Comparison of ENCODE assay signal across 1 mouse cellular context in the genomic region with DNA sequence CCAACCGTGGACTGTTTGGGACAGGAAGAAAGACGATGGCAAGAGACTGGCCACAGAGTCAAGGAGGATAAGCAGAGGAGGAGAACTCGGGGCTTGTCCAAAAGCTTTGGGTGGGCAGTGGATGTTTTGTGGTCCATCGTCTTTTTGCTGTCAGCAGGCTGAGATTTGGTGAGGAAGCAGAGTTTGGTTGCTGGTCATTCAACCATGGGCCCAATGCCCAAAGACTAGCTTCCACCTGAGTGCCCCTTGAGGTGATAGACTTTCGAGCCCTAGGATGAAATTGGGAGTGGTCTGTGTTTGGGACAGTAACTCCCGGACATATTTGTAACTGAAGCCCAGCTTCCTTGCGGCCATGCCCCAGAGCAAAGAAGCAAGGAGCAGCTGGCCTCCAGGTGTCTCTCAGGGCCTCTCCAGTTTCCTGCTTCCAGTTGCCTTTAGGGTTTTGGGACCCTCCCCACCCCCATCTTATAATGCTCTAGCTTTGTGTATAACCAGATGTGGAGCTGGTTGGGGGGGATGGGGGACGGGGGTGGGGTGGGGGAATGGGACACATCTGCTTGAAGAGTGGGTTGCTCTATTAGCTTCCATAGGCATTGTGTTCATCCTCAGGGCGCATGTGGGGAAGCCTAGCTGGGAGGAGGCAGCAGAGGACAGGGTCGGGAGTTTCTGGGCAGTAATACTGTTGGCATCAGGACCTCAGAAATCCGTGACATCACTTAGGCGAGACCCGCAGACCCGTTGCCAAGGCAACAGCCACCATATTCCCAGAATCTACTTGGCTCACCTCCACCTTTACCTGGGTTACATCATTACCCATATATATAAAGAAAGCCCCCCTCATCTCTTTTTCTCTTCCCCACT.
TF ChIP-seq lines count a peak whose summit lies in the region.

No protein-coding gene starts in this region.

TF ChIP-seq in MEL, 35 proteins besides CTCF, POLR2A, EP300 and RAD21 (continued from another document):
- TF ChIP-seq TBP (IDR thresholded peaks at IDR 0.05; ENCODE audit: low read depth, low read length), result no peak
- no peak for TF ChIP-seq POLR2AphosphoS2 (IDR thresholded peaks at IDR 0.05; ENCODE audit: low read length)
- TF ChIP-seq ZC3H11A (IDR thresholded peaks at IDR 0.05; ENCODE audit: low read depth, low read length), result no peak
- no peak for TF ChIP-seq NELFE (IDR thresholded peaks at IDR 0.05; ENCODE audit: low read depth, low read length)
- TF ChIP-seq ELF1 (IDR thresholded peaks at IDR 0.05; ENCODE audit: low read depth, low read length), result no peak
- TF ChIP-seq KAT2A (conservative IDR thresholded peaks at IDR 0.05; ENCODE audit: low read depth, low read length), result no peak
- TF ChIP-seq SIN3A (IDR thresholded peaks at IDR 0.05; ENCODE audit: low read length), result no peak
- TF ChIP-seq ZNF384 (IDR thresholded peaks at IDR 0.05; ENCODE audit: low read depth, low read length), result no peak
- no peak for TF ChIP-seq ETS1 (IDR thresholded peaks at IDR 0.05; ENCODE audit: low read depth, low read length)
TF ChIP-seq in MEL: peak in this region for 0.
